Mouse (Mus musculus) MEL (cell line): ENCODE results near the gene Evc. TPM values are rescaled to one million over a fixed set of nuclear protein-coding genes. Genes with fewer than 3 reads are reported as not detected.

Source experiments
- DNase-seq: peaks from one replicate; pipeline ENCODE4 v3.0.0; 2011; ENCODE audit warnings: low read depth, low spot score
- H3K27ac ChIP-seq: 2 replicates; pipeline ENCODE4 v1.5.1; 2012; ENCODE audit warnings: low read depth, mild to moderate bottlenecking, control low read depth, low read length, moderate library complexity; ENCODE audit not compliant: control insufficient read depth
- H3K27me3 ChIP-seq, 2 experiments: fragments of 150-350 bp in 1 of 2; sonication (generic) in 1 of 2; 2 replicates each; pipeline ENCODE4 v1.6.1; 2012; ENCODE audit warnings: low read length in 2 of 2, mild to moderate bottlenecking in 2 of 2, improper control_type of control experiment in 1 of 2, moderate library complexity in 1 of 2; ENCODE audit not compliant: insufficient read depth in 2 of 2, control insufficient read depth in 1 of 2
- H3K36me3 ChIP-seq, 2 experiments: 2 replicates each; pipeline ENCODE4 v1.6.1; 2012 to 2014; ENCODE audit warnings: low read length in 2 of 2, improper control_type of control experiment in 1 of 2, inconsistent platforms in 1 of 2, mild to moderate bottlenecking in 1 of 2; ENCODE audit not compliant: insufficient read depth in 2 of 2, control insufficient read depth in 1 of 2
- H3K4me1 ChIP-seq, 2 experiments: fragments of 150-350 bp in 1 of 2; sonication (generic) in 1 of 2; 2 replicates each; pipeline ENCODE4 v1.6.1; 2012; ENCODE audit warnings: low read length in 2 of 2, improper control_type of control experiment in 1 of 2, mild to moderate bottlenecking in 1 of 2; ENCODE audit not compliant: insufficient read depth in 2 of 2, control insufficient read depth in 1 of 2
- H3K4me3 ChIP-seq, 2 experiments: fragments of 150-350 bp in 1 of 2; sonication (generic) in 1 of 2; 2 replicates each; pipeline ENCODE4 v1.5.1; 2012; ENCODE audit warnings: low read depth in 2 of 2, low read length in 2 of 2, mild to moderate bottlenecking in 2 of 2, moderate library complexity in 2 of 2, control low read depth in 1 of 2, improper control_type of control experiment in 1 of 2; ENCODE audit not compliant: control insufficient read depth in 1 of 2, insufficient read depth in 1 of 2
- H3K79me2 ChIP-seq: 2 replicates; pipeline ENCODE4 v1.6.1; 2012; ENCODE audit warnings: mild to moderate bottlenecking, low read length, moderate library complexity; ENCODE audit not compliant: control insufficient read depth, poor library complexity, insufficient read depth
- H3K9ac ChIP-seq: 2 replicates; pipeline ENCODE4 v1.6.1; 2012; ENCODE audit warnings: low read depth, mild to moderate bottlenecking, control low read depth, low read length, moderate library complexity; ENCODE audit not compliant: control insufficient read depth, poor library complexity, severe bottlenecking
- H3K9me3 ChIP-seq: fragments of 150-350 bp; sonication (generic); replicated peaks from 2 replicates; pipeline ENCODE4 v1.6.1; 2012; ENCODE audit warnings: mild to moderate bottlenecking, low read length, improper control_type of control experiment, moderate library complexity; ENCODE audit not compliant: insufficient read depth
- BHLHE40 ChIP-seq: IDR thresholded peaks from 2 replicates; pipeline ENCODE4 v1.6.1; 2012; ENCODE audit warnings: low read depth, mild to moderate bottlenecking, inconsistent platforms, low read length, improper control_type of control experiment, borderline replicate concordance
- CHD1 ChIP-seq: IDR thresholded peaks from 2 replicates; pipeline ENCODE4 v1.6.1; 2012; ENCODE audit warnings: low read depth, mild to moderate bottlenecking, inconsistent platforms, low read length, improper control_type of control experiment
- CTCF ChIP-seq, 3 experiments: IDR thresholded peaks in 2 of 3; conservative IDR thresholded peaks in 1 of 3; 2 replicates each; pipeline ENCODE4 v1.5.1; 2011 to 2012; ENCODE audit warnings: low read length in 3 of 3, low read depth in 2 of 3, mild to moderate bottlenecking in 2 of 3, improper control_type of control experiment in 1 of 3, inconsistent platforms in 1 of 3, mixed read lengths in 1 of 3, moderate library complexity in 1 of 3; ENCODE audit not compliant: control insufficient read depth in 1 of 3, insufficient read depth in 1 of 3, poor library complexity in 1 of 3, severe bottlenecking in 1 of 3
- E2F4 ChIP-seq: IDR thresholded peaks from 2 replicates; pipeline ENCODE4 v1.6.1; 2011; ENCODE audit warnings: low read depth, low read length, improper control_type of control experiment, borderline replicate concordance
- ELF1 ChIP-seq: IDR thresholded peaks from 2 replicates; pipeline ENCODE4 v1.6.1; 2014; ENCODE audit warnings: low read depth, mild to moderate bottlenecking, inconsistent platforms, low read length, improper control_type of control experiment, moderate library complexity
- HCFC1 ChIP-seq: IDR thresholded peaks from 2 replicates; pipeline ENCODE4 v1.6.1; 2012; ENCODE audit warnings: low read depth, mild to moderate bottlenecking, inconsistent platforms, low read length, improper control_type of control experiment, moderate library complexity
- MAX ChIP-seq: IDR thresholded peaks from 2 replicates; pipeline ENCODE4 v1.6.1; 2011; ENCODE audit warnings: low read length, improper control_type of control experiment
- MEF2A ChIP-seq: IDR thresholded peaks from 2 replicates; pipeline ENCODE4 v1.6.1; 2014; ENCODE audit warnings: low read depth, mild to moderate bottlenecking, inconsistent platforms, low read length, improper control_type of control experiment; ENCODE audit not compliant: poor library complexity, insufficient replicate concordance, severe bottlenecking; ENCODE audit errors: extremely low read depth
- MYC ChIP-seq: IDR thresholded peaks from 2 replicates; pipeline ENCODE4 v1.6.1; 2011; ENCODE audit warnings: low read depth, mild to moderate bottlenecking, low read length, improper control_type of control experiment, moderate library complexity
- RAD21 ChIP-seq: IDR thresholded peaks from 2 replicates; pipeline ENCODE4 v1.6.1; 2011; ENCODE audit warnings: mild to moderate bottlenecking, low read depth, low read length, improper control_type of control experiment
- RCOR1 ChIP-seq: IDR thresholded peaks from 2 replicates; pipeline ENCODE4 v1.6.1; 2012; ENCODE audit warnings: low read depth, mild to moderate bottlenecking, inconsistent platforms, low read length, improper control_type of control experiment
- SIN3A ChIP-seq: IDR thresholded peaks from 2 replicates; pipeline ENCODE4 v1.6.1; 2012; ENCODE audit warnings: low read length, improper control_type of control experiment, inconsistent platforms
- TBP ChIP-seq: IDR thresholded peaks from 2 replicates; pipeline ENCODE4 v1.8.0; 2011; ENCODE audit warnings: low read depth, low read length, improper control_type of control experiment
- ZC3H11A ChIP-seq: IDR thresholded peaks from 2 replicates; pipeline ENCODE4 v1.6.1; 2012; ENCODE audit warnings: low read depth, mild to moderate bottlenecking, inconsistent platforms, low read length, improper control_type of control experiment
- polyA plus RNA-seq, 2 experiments: library from polyadenylated mRNA; stranded (reverse) in 1 of 2; unstranded in 1 of 2; fragments of >175 nt in 1 of 2; fragments of >200 nt in 1 of 2; gene quantifications; 2 replicates each; pipeline versions ENCODE4 v1.2.1 to v1.2.4; 2012; ENCODE audit warnings: low replicate concordance in 2 of 2, low read depth in 1 of 2; ENCODE audit not compliant: insufficient read length in 2 of 2, insufficient read depth in 1 of 2, missing spikeins in 1 of 2
- total RNA-seq: library from RNA; depleted of rRNA; stranded (reverse); fragments of 300-350 nt; gene quantifications from 2 replicates; pipeline ENCODE4 v1.2.3, GENCODE M21; 2012

The Evc gene
- total and polyA plus RNA-seq, 3 experiments = not detected

GRCm38 (mm10) chr5:37354385-37354784 is 17.7 kb upstream of the Evc start:
- Histone ChIP-seq H3K27ac (no peak overlapping the region), H3K79me2 (no peaks in the 10 kb centered on the region), H3K27me3 (no peaks in the 10 kb centered on the region), H3K4me3 (no peak overlapping the region), H3K4me1 (no peaks in the 10 kb centered on the region), H3K9ac (no peak overlapping the region), H3K36me3 (no peaks in the 10 kb centered on the region), H3K9me3 (no peaks in the 10 kb centered on the region)
- TF ChIP-seq CTCF (IDR thresholded peaks at IDR 0.05 in 2 of 3, conservative IDR thresholded peaks at IDR 0.05 in 1 of 3; ENCODE audit: control insufficient read depth in 1 of 3, insufficient read depth in 1 of 3, low read depth in 2 of 3, low read length in 3 of 3, poor library complexity in 1 of 3, severe bottlenecking in 1 of 3) (peak; percentile 16 to 56 (median 18); a peak in 4 of 6 replicates), MYC (no peak)
- DNase-seq = peak; percentile 9

- no peak overlapping the region for H3K4me3 ChIP-seq
- no peaks in the 10 kb centered on the region for H3K79me2 ChIP-seq
- H3K27me3 ChIP-seq = no peaks in the 10 kb centered on the region
- no peaks in the 10 kb centered on the region for H3K4me1 ChIP-seq
- no peak for DNase-seq
- TF ChIP-seq TBP = no peak
- no peak for TF ChIP-seq CHD1
- TF ChIP-seq SIN3A = no peak
- TF ChIP-seq HCFC1 = no peak
- TF ChIP-seq RCOR1 = no peak
- TF ChIP-seq ZC3H11A = no peak
- H3K27ac ChIP-seq = no peak overlapping the region
- no peaks in the 10 kb centered on the region for H3K9me3 ChIP-seq
- H3K9ac ChIP-seq = no peak overlapping the region
- H3K36me3 ChIP-seq = no peaks in the 10 kb centered on the region
Measured at GRCm38 (mm10) chr5:37351791-37352190, 15.1 kb upstream of the Evc start.

GRCm38 (mm10) chr5:37343962-37344361 is 7.3 kb upstream of the Evc start:
- H3K79me2 ChIP-seq = no peaks in the 10 kb centered on the region
- TF ChIP-seq MAX = no peak
- DNase-seq = no peak
- no peaks in the 10 kb centered on the region for H3K27me3 ChIP-seq
- no peaks in the 10 kb centered on the region for H3K4me1 ChIP-seq
- H3K27ac ChIP-seq = no peak overlapping the region
- no peaks in the 10 kb centered on the region for H3K9me3 ChIP-seq
- no peak overlapping the region for H3K9ac ChIP-seq
- no peak overlapping the region for H3K4me3 ChIP-seq
- no peaks in the 10 kb centered on the region for H3K36me3 ChIP-seq

- Histone ChIP-seq H3K4me1 (no peaks in the 10 kb centered on the region), H3K36me3 (no peaks in the 10 kb centered on the region), H3K79me2 (no peaks in the 10 kb centered on the region), H3K27ac (no peak within 1 kb of the TSS), H3K9ac (no peak within 1 kb of the TSS), H3K4me3 (no peak within 1 kb of the TSS), H3K27me3 (no peaks in the 10 kb centered on the region), H3K9me3 (no peaks in the 10 kb centered on the region)
- no peak for DNase-seq
- TF ChIP-seq BHLHE40 (no peak), E2F4 (no peak), ELF1 (no peak), RAD21 (no peak), ZC3H11A (no peak), MEF2A (no peak)
Measured at GRCm38 (mm10) chr5:37338288-37338687, 1.6 kb upstream of the Evc start, which contains the start of gene Evc2. Gene Evc2 (plus strand): TSS chr5:37338499.
